Mouse (Mus musculus) heart, postnatal 0 days (tissue): ENCODE measurements around the gene Cfap298. TPM values are rescaled to one million over a fixed set of nuclear protein-coding genes. Genes with fewer than 3 reads are reported as not detected.
A peak's percentile ranks its signal among the peaks of the same experiment; 100 is the strongest.

ENCODE experiments used
- ATAC-seq: fragments of 200-750 bp; cut with Nextera tagmentation; 2 replicates; pipeline ENCODE4 v1.8.0; 2017; ENCODE audit warnings: low read depth, moderate number of reproducible peaks, moderate library complexity; ENCODE audit not compliant: insufficient read depth
- DNase-seq: peaks from one replicate; pipeline ENCODE4 v3.0.0-alpha.2; 2016; ENCODE audit warnings: low spot score
- H3K27ac ChIP-seq: fragments of 300-500 bp; sonication (generic); 2 replicates; pipeline ENCODE4 v1.5.1; 2014; ENCODE audit warnings: low read depth, mild to moderate bottlenecking
- H3K27me3 ChIP-seq: fragments of 300-500 bp; sonication (generic); 2 replicates; pipeline ENCODE4 v1.6.1; 2014; ENCODE audit warnings: low read length, mixed read lengths; ENCODE audit not compliant: control insufficient read depth, insufficient read depth
- H3K36me3 ChIP-seq: fragments of 300-500 bp; sonication (generic); replicated peaks from 2 replicates; pipeline ENCODE4 v1.6.1; 2014; ENCODE audit warnings: low read length, mixed read lengths; ENCODE audit not compliant: control insufficient read depth, insufficient read depth
- H3K4me1 ChIP-seq: fragments of 300-500 bp; sonication (generic); 2 replicates; pipeline ENCODE4 v1.6.1; 2014; ENCODE audit warnings: antibody characterized with exemption; ENCODE audit not compliant: control insufficient read depth, insufficient read depth
- H3K4me2 ChIP-seq: fragments of 300-500 bp; sonication (generic); 2 replicates; pipeline ENCODE4 v1.6.1; 2014; ENCODE audit warnings: low read depth, mild to moderate bottlenecking, low read length, moderate library complexity
- H3K4me3 ChIP-seq: fragments of 300-500 bp; sonication (generic); 2 replicates; pipeline ENCODE4 v1.5.1; 2014; ENCODE audit warnings: low read depth, low read length
- H3K9ac ChIP-seq: fragments of 300-500 bp; sonication (generic); replicated peaks from 2 replicates; pipeline ENCODE4 v1.6.1; 2014; ENCODE audit warnings: low read depth, low read length, mixed read lengths
- H3K9me3 ChIP-seq: fragments of 300-500 bp; sonication (generic); replicated peaks from 2 replicates; pipeline ENCODE4 v1.6.1; 2016; ENCODE audit warnings: low read length; ENCODE audit not compliant: control insufficient read depth
- CTCF ChIP-seq: IDR thresholded peaks from 2 replicates; pipeline ENCODE4 v1.5.1; 2016; ENCODE audit warnings: antibody characterized with exemption, control low read depth, low read depth
- EP300 ChIP-seq: IDR thresholded peaks from 2 replicates; pipeline ENCODE4 v1.6.1; 2016; ENCODE audit warnings: antibody characterized with exemption, low read depth
- WGBS: fragments of 180-500 bp; shearing (Covaris S2); extraction: QIAGEN DNeasy Blood & Tissue Kit; methylation state at CpG from one replicate; pipeline ENCODE4 v1.1.7; 2014; 5-methylcytosine and 5-hydroxymethylcytosine counted together
- polyA plus RNA-seq: library from polyadenylated mRNA; unstranded; fragments of >200 nt; fragmentation: Nextera tagmentation; extraction: Ambion mirVana; gene quantifications from 2 replicates; pipeline ENCODE4 v1.2.1, GENCODE M21; 2015
- total RNA-seq: library from RNA; depleted of rRNA; stranded (reverse); fragments of >200 nt; gene quantifications from 2 replicates; pipeline ENCODE4 v1.2.3, GENCODE M21; 2014; ENCODE audit warnings: low replicate concordance; rRNA removed

Cfap298 gene
- total RNA-seq (7.1 and 22.1 TPM in 2 replicates), polyA plus RNA-seq (39.6 and 45.4 TPM in 2 replicates)

- ATAC-seq = peak; percentile 97
Measured at GRCm38 (mm10) chr16:90934687-90935328, at the start of gene Cfap298. Gene Cfap298 (minus strand): TSS chr16:90935114.

GRCm38 (mm10) chr16:90971004-90971403, 36.1 kb upstream of the Cfap298 start:
- Histone ChIP-seq H3K36me3 (peaks cover 52% of the 10 kb centered on the region), H3K4me1 (no peaks in the 10 kb centered on the region), H3K4me2 (no peak overlapping the region), H3K4me3 (no peak overlapping the region), H3K27me3 (no peaks in the 10 kb centered on the region), H3K9me3 (no peaks in the 10 kb centered on the region), H3K9ac (no peak overlapping the region), H3K27ac (no peak overlapping the region)
- ATAC-seq (no peak), DNase-seq (no peak)
- WGBS = 62% methylated on average over 6 of the region's 6 CpGs
- TF ChIP-seq EP300 (no peak), CTCF (no peak)

More at GRCm38 (mm10) chr16:90934687-90935328, at the start of gene Cfap298:
- Histone ChIP-seq H3K36me3 (peaks cover 18% of the 10 kb centered on the region), H3K27ac (peak within 1 kb of the TSS; percentile 85), H3K4me2 (peak within 1 kb of the TSS; percentile 94), H3K9me3 (no peaks in the 10 kb centered on the region), H3K9ac (peak within 1 kb of the TSS; percentile 77), H3K27me3 (no peaks in the 10 kb centered on the region), H3K4me3 (peak within 1 kb of the TSS; percentile 87), H3K4me1 (no peaks in the 10 kb centered on the region)
- TF ChIP-seq EP300 = peak; percentile 72; the same call in 1 of the 2 replicates
- TF ChIP-seq CTCF = peak; percentile 5; the same call in 1 of the 2 replicates
- under 1% methylated on average over 55 of the region's 56 CpGs for WGBS
- DNase-seq = peak; percentile 95

- Histone ChIP-seq H3K4me2 (no peak overlapping the region), H3K4me1 (no peaks in the 10 kb centered on the region), H3K36me3 (peaks cover 51% of the 10 kb centered on the region), H3K4me3 (no peak overlapping the region), H3K9me3 (no peaks in the 10 kb centered on the region), H3K27me3 (no peaks in the 10 kb centered on the region), H3K9ac (no peak overlapping the region), H3K27ac (no peak overlapping the region)
- TF ChIP-seq CTCF (no peak), EP300 (no peak)
- DNase-seq (no peak), ATAC-seq (no peak)
- WGBS = 72% methylated on average over 4 of the region's 4 CpGs
Measured at GRCm38 (mm10) chr16:90966241-90966640, 31.3 kb upstream of the Cfap298 start.

GRCm38 (mm10) chr16:90964302-90964701, 29.4 kb upstream of the Cfap298 start:
- H3K27me3 ChIP-seq = no peaks in the 10 kb centered on the region
- TF ChIP-seq EP300 = no peak
- no peak for TF ChIP-seq CTCF
- H3K4me2 ChIP-seq = no peak overlapping the region
- H3K9me3 ChIP-seq = no peaks in the 10 kb centered on the region
- H3K27ac ChIP-seq = no peak overlapping the region
- peaks cover 49% of the 10 kb centered on the region for H3K36me3 ChIP-seq
- no peak overlapping the region for H3K9ac ChIP-seq
- H3K4me1 ChIP-seq = no peaks in the 10 kb centered on the region
- H3K4me3 ChIP-seq = no peak overlapping the region
- WGBS = 69% methylated on average over 10 of the region's 10 CpGs
- DNase-seq (no peak), ATAC-seq (no peak)

GRCm38 (mm10) chr16:90963866-90964265, 29.0 kb upstream of the Cfap298 start:
- Histone ChIP-seq H3K27ac (no peak overlapping the region), H3K9me3 (no peaks in the 10 kb centered on the region), H3K9ac (no peak overlapping the region), H3K36me3 (peaks cover 45% of the 10 kb centered on the region), H3K4me3 (no peak overlapping the region), H3K4me2 (no peak overlapping the region), H3K27me3 (no peaks in the 10 kb centered on the region), H3K4me1 (no peaks in the 10 kb centered on the region)
- TF ChIP-seq EP300 (no peak), CTCF (no peak)
- ATAC-seq (no peak), DNase-seq (no peak)
- WGBS = 72% methylated on average over 10 of the region's 10 CpGs
